Mouse (Mus musculus): ENCODE measurements at regions not wholly inside any gene's neighbourhood (a gene's known extent, or its start where the extent isn't known, plus 50 kb on each side); places are given as distances from the start of the nearest gene placed in this dataset.
"Not testable (repeated sequence)": the region's sequence is repeated elsewhere in the genome, so short reads cannot be mapped to it uniquely, and the experiment has no call there.

GRCm38 (mm10) chr11:27105920-27106319, 512.1 kb upstream of the Vrk2 start:
- DNase-seq (ENCODE audit: extremely low spot score in 1 of 2, low spot score in 1 of 2), result no peak

- no peak for DNase-seq (ENCODE audit: extremely low spot score in 1 of 2, low spot score in 1 of 2)
Observed at GRCm38 (mm10) chr11:27102906-27103305, 509.1 kb upstream of the Vrk2 start.

GRCm38 (mm10) chr11:27102045-27102444, 508.2 kb upstream of the Vrk2 start:
- DNase-seq (ENCODE audit: extremely low spot score in 1 of 2, low spot score in 1 of 2), result no peak

GRCm38 (mm10) chr11:27096615-27097014, 502.8 kb upstream of the Vrk2 start:
- DNase-seq (ENCODE audit: extremely low spot score in 1 of 2, low spot score in 1 of 2), result no peak

DNA sequence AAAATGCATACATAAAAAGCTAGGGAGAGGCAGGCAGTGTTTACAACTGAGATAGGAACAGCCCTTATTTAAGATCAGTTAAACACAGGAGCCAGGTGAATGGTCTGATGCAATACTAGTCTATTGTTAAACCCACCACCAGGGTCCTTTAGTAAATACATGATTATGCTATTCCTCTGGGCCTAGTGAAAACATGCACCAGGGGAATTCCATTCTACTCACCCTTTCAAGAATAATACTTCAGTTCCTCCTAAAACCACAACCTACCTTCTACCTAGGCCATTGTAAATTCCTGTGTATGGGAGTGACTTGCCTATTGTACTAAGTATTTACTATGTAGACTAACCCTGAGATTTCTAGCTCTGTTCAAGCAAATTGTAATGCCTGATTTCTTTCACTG, 501.7 kb upstream of the Vrk2 start:
- DNase-seq (ENCODE audit: extremely low spot score in 1 of 2, low spot score in 1 of 2), result not testable (repeated sequence)

GRCm38 (mm10) chr11:27086516-27086915, 492.7 kb upstream of the Vrk2 start:
- DNase-seq (ENCODE audit: extremely low spot score in 1 of 2, low spot score in 1 of 2), result no peak

DNA sequence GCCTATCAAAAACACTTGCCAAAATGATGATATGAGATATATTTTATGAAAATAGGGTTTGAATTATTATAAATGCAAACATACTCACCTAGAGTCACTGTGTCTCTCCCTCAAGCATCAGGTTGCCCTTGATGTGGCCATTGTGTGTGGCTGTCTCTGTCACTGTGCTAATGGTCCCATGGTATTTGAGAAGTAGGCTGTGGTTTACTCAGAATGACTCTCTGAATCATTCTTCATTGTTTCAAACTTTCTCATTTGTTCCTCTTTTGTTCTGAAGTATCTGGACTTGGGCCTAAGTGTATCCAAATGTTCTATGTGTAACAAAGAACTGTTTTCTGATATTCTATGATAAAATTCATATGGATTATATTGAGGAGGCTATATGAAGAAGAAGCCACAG, 487.4 kb upstream of the Vrk2 start:
- DNase-seq (ENCODE audit: extremely low spot score in 1 of 2, low spot score in 1 of 2), result no peak

DNA sequence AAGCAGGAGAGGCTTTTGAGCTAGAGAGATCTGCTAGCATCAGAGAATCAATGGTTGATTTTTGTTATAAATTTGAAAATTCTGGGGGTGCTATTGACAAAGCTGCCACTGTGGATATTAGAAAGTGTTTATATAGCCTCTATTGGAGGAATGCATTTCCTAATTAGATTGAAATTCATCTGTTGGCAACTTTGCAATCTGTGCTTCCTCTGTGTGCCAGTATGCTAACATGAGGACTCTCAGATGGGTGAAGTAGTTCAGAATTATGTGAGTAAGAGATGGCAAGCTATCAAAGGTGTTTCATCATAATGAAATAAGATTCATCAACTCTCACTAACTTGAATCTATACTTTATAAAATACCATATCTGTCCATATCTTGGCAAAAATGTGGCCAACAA, 476.6 kb upstream of the Vrk2 start:
- no peak for DNase-seq (ENCODE audit: extremely low spot score in 1 of 2, low spot score in 1 of 2)

- DNase-seq (ENCODE audit: extremely low spot score in 1 of 2, low spot score in 1 of 2), result no peak
Observed at GRCm38 (mm10) chr11:27027243-27027852, 433.5 kb upstream of the Vrk2 start.

DNA sequence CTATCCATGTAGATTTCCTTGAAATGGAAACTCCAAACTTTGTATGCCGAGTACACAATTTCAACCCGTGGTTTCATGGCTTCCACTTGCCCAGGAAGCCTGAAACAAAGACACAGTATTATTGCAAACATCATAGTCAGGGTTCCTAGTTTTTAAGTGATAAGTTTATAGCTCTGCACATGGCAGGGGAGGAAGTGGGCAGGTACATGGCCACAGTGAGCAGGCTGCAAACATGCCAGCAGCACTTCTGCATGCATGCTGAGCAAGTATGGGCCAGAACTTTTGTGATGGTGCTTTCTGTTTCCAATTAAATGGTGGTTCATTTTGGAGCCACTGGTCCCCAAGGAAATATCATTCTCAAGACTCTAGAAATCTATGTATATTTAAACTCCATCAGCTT, 431.7 kb upstream of the Vrk2 start:
- no peak for DNase-seq (ENCODE audit: extremely low spot score in 1 of 2, low spot score in 1 of 2)

- peak; percentile 23 to 68 for DNase-seq (ENCODE audit: extremely low spot score in 1 of 2, low spot score in 1 of 2)
Observed at GRCm38 (mm10) chr11:26996292-26997099, 402.7 kb upstream of the Vrk2 start.

- no peak for DNase-seq (ENCODE audit: extremely low spot score in 1 of 2, low spot score in 1 of 2)
Observed at GRCm38 (mm10) chr11:26981216-26981615, 387.4 kb upstream of the Vrk2 start.

DNA sequence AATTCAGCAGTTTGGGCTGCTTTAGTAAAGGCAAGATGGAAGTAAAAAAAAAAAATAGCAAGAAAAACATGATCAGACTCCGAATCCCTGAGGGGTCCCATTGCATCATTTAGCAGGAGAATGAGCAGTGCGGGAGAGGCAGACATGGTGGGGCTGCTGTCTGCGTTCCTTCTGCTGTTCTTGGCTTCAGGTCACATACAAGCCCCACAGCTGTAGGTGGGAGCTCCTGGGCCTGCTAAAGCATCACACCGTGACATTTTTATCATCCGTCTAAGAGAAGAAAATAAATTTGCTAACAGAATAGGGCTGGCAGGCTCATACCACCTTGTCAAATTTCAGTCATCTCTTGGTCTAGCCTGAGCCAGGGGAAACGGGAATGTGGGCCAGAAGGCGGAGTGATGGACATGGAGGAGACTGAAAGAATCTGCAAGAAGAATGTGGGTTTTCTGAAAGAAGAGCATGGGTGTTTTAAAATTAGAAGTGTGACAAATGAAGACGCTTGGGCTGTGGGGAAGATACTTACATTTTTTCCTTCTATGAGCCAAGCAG, 378.8 kb upstream of the Vrk2 start:
- no peak for DNase-seq (ENCODE audit: extremely low spot score in 1 of 2, low spot score in 1 of 2)

- no peak for DNase-seq (ENCODE audit: extremely low spot score in 1 of 2, low spot score in 1 of 2)
Observed at GRCm38 (mm10) chr11:26971161-26971560, 377.4 kb upstream of the Vrk2 start.

DNA sequence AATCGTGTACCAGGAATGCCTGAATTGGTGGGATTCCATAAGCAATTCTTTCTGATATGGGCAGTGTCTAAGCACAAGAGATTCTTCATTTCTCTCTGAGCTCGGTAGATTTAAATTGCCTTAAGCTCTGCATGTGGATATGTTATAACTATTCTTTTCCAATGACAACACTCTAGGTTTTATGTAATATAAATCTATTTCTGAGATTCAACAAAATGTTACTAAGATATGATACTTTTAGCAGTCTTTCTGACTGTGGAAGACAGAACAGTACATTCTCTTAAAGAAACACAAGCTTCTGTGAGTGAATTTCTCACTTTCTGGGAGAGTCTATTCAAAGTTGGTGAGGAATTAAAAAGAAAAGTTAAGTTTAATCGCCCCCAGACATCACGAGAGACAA, 373.6 kb upstream of the Vrk2 start:
- no peak for DNase-seq (ENCODE audit: extremely low spot score in 1 of 2, low spot score in 1 of 2)

DNA sequence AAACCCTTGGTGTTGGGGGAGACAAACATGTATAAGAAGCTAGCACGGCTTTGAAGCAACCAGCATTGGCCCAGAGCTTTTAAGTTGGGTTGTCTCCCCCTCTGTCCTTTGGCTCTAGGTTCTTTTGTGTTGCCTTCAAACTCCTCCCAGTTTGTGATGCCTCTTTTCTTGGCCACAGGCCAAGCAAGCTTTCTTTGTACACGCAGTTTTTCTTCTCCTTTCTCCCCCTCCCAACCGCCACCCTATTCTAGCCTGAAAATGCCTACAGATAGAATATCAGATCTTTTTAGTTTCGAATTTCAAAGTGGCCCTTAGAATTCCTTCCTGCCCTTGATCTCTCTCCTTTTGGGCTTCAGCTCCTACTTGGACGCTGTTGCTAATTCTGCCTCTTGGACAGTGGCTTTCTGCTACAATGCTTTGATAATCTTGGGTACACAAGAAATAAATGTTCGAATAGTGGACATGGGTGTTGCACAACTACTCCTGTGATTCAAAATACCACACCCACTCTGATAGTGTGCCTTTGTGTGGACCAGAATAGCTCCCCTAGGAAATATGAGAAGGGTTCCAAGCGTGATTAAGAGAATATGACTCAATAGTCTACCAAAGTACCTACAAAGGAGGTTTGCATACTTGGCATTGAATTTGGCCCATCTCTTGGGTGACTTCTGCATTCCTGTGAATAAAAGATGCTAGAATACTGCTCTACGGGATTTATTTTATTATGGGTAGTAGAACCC, 369.3 kb upstream of the Vrk2 start:
- DNase-seq (ENCODE audit: extremely low spot score in 1 of 2, low spot score in 1 of 2), result no peak

- no peak for DNase-seq (ENCODE audit: extremely low spot score in 1 of 2, low spot score in 1 of 2)
Observed at GRCm38 (mm10) chr11:26962040-26962927, 368.5 kb upstream of the Vrk2 start.

GRCm38 (mm10) chr11:26961336-26961980, 367.7 kb upstream of the Vrk2 start:
- peak; percentile 92 to 98 for DNase-seq (ENCODE audit: extremely low spot score in 1 of 2, low spot score in 1 of 2)

DNA sequence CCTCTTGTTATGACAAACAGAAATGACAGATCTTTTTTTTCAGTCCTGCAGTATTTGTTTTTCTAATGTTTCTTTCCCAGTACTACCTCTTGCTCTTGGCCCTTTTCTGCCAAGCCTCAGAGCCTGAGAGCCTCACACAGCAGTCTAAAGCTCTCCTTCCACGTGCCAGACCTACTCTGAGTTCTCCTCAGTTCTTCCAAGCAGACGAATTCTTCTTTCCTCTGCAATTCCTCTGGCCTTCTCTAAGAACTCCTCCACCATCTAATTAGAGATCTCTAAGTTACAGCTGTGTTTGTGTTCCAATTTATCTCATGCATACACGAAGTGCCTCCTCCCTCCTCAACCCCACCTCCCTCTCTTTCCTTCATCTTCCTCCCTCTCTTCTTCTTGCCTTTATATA, 362.4 kb upstream of the Vrk2 start:
- no peak for DNase-seq (ENCODE audit: extremely low spot score in 1 of 2, low spot score in 1 of 2)

GRCm38 (mm10) chr11:26931766-26932165, 338.0 kb upstream of the Vrk2 start:
- DNase-seq (ENCODE audit: extremely low spot score in 1 of 2, low spot score in 1 of 2), result no peak
